Mouse (Mus musculus) CH12.LX (cell line): Measurements from ENCODE around the gene Cela3a. TPM values are rescaled to one million over a fixed set of nuclear protein-coding genes. Genes with fewer than 3 reads are reported as not detected.

ENCODE experiments used
- DNase-seq: peaks from one replicate; pipeline ENCODE4 v3.0.0-alpha.2; 2013; ENCODE audit errors: extremely low read depth
- H3K27ac ChIP-seq: 2 replicates; pipeline ENCODE4 v1.5.1; 2012; ENCODE audit warnings: low read depth, mild to moderate bottlenecking, control low read depth, moderate library complexity; ENCODE audit not compliant: insufficient read depth
- H3K27me3 ChIP-seq: replicated peaks from 2 replicates; pipeline ENCODE3; 2012; ENCODE audit warnings: inconsistent platforms
- H3K36me3 ChIP-seq, 2 experiments: replicated peaks in 1 of 2; 2 replicates each; pipeline versions ENCODE3 to v1.6.1; 2012; ENCODE audit warnings: inconsistent platforms in 1 of 2, low read length in 1 of 2, mild to moderate bottlenecking in 1 of 2, mixed read lengths in 1 of 2, moderate library complexity in 1 of 2; ENCODE audit not compliant: control insufficient read depth in 1 of 2, insufficient read depth in 1 of 2
- H3K4me1 ChIP-seq, 2 experiments: 2 replicates each; pipeline ENCODE4 v1.6.1; 2012; ENCODE audit warnings: inconsistent platforms in 1 of 2, moderate library complexity in 1 of 2; ENCODE audit not compliant: insufficient read depth in 2 of 2, control insufficient read depth in 1 of 2
- H3K4me2 ChIP-seq: 2 replicates; pipeline ENCODE4 v1.6.1; 2012; ENCODE audit warnings: low read depth, mild to moderate bottlenecking, control low read depth; ENCODE audit not compliant: poor library complexity, insufficient read depth, severe bottlenecking
- H3K4me3 ChIP-seq, 3 experiments: fragments of 150-350 bp in 1 of 3; sonication (generic) in 1 of 3; replicated peaks in 1 of 3; 2 replicates each; pipeline versions ENCODE3 to v1.5.1; 2011 to 2012; ENCODE audit warnings: low read depth in 2 of 3, low read length in 2 of 3, mild to moderate bottlenecking in 2 of 3, moderate library complexity in 2 of 3, control low read depth in 1 of 3, improper control_type of control experiment in 1 of 3, inconsistent platforms in 1 of 3, mixed read lengths in 1 of 3; ENCODE audit not compliant: poor library complexity in 1 of 3
- H3K79me2 ChIP-seq: replicated peaks from 2 replicates; pipeline ENCODE4 v1.6.1; 2012; ENCODE audit warnings: mild to moderate bottlenecking, moderate library complexity; ENCODE audit not compliant: control insufficient read depth, poor library complexity, insufficient read depth, severe bottlenecking; ENCODE audit errors: extremely low read depth
- H3K9ac ChIP-seq: 2 replicates; pipeline ENCODE4 v1.6.1; 2012; ENCODE audit warnings: low read depth, mild to moderate bottlenecking, control low read depth, moderate library complexity; ENCODE audit not compliant: insufficient read depth
- H3K9me3 ChIP-seq: replicated peaks from 2 replicates; pipeline ENCODE3; 2012; ENCODE audit warnings: low read length, inconsistent platforms, mixed read lengths
- CTCF ChIP-seq, 2 experiments: IDR thresholded peaks in 1 of 2; conservative IDR thresholded peaks in 1 of 2; 2 replicates each; pipeline ENCODE4 v1.5.1; 2011 to 2012; ENCODE audit warnings: low read depth in 2 of 2, low read length in 2 of 2, improper control_type of control experiment in 1 of 2, inconsistent platforms in 1 of 2, mild to moderate bottlenecking in 1 of 2, moderate library complexity in 1 of 2
- E2F4 ChIP-seq: IDR thresholded peaks from 2 replicates; pipeline ENCODE4 v1.6.1; 2011; ENCODE audit warnings: low read depth, low read length, improper control_type of control experiment; ENCODE audit not compliant: insufficient replicate concordance
- EP300 ChIP-seq: IDR thresholded peaks from 2 replicates; pipeline ENCODE4 v1.6.1; 2011; ENCODE audit warnings: low read length, improper control_type of control experiment
- ETS1 ChIP-seq: conservative IDR thresholded peaks from 2 replicates; pipeline ENCODE4 v1.6.1; 2012; ENCODE audit warnings: low read depth, mild to moderate bottlenecking, inconsistent platforms, low read length, improper control_type of control experiment, moderate library complexity
- GABPA ChIP-seq: IDR thresholded peaks from 2 replicates; pipeline ENCODE4 v1.6.1; 2012; ENCODE audit warnings: low read depth, low read length, improper control_type of control experiment, inconsistent platforms; ENCODE audit not compliant: insufficient replicate concordance
- HCFC1 ChIP-seq: IDR thresholded peaks from 2 replicates; pipeline ENCODE4 v1.6.1; 2012; ENCODE audit warnings: low read depth, mild to moderate bottlenecking, inconsistent platforms, low read length, improper control_type of control experiment
- IRF4 ChIP-seq: IDR thresholded peaks from 2 replicates; pipeline ENCODE4 v1.6.1; 2014; ENCODE audit warnings: low read depth, mild to moderate bottlenecking, inconsistent platforms, low read length, improper control_type of control experiment
- MAZ ChIP-seq: IDR thresholded peaks from 2 replicates; pipeline ENCODE4 v1.6.1; 2012; ENCODE audit warnings: low read depth, mild to moderate bottlenecking, inconsistent platforms, low read length, improper control_type of control experiment, moderate library complexity
- NELFE ChIP-seq: IDR thresholded peaks from 2 replicates; pipeline ENCODE4 v1.6.1; 2011; ENCODE audit warnings: low read depth, low read length, improper control_type of control experiment
- SIN3A ChIP-seq: IDR thresholded peaks from 2 replicates; pipeline ENCODE4 v1.6.1; 2012; ENCODE audit warnings: low read length, improper control_type of control experiment, inconsistent platforms
- SMC3 ChIP-seq: IDR thresholded peaks from 2 replicates; pipeline ENCODE4 v1.6.1; 2011; ENCODE audit warnings: low read depth, low read length, improper control_type of control experiment
- TBP ChIP-seq: conservative IDR thresholded peaks from 2 replicates; pipeline ENCODE4 v1.6.1; 2011; ENCODE audit warnings: low read depth, low read length, improper control_type of control experiment
- TCF12 ChIP-seq: IDR thresholded peaks from 2 replicates; pipeline ENCODE4 v1.6.1; 2014; ENCODE audit warnings: low read depth, mild to moderate bottlenecking, inconsistent platforms, low read length, improper control_type of control experiment
- UBTF ChIP-seq: IDR thresholded peaks from 2 replicates; pipeline ENCODE4 v1.6.1; 2012; ENCODE audit warnings: low read depth, mild to moderate bottlenecking, inconsistent platforms, low read length, improper control_type of control experiment, moderate library complexity
- ZKSCAN1 ChIP-seq: IDR thresholded peaks from 2 replicates; pipeline ENCODE4 v1.6.1; 2012; ENCODE audit warnings: low read depth, inconsistent platforms, low read length, improper control_type of control experiment, borderline replicate concordance
- ZNF384 ChIP-seq: IDR thresholded peaks from 2 replicates; pipeline ENCODE4 v1.6.1; 2012; ENCODE audit warnings: low read depth, low read length, improper control_type of control experiment, inconsistent platforms
- dilution Hi-C: fragments of 300-500 bp; cut with MboI; formaldehyde crosslinking; loops from 2 replicates; pipeline ENCODE4 v1.14.3; 2020; ENCODE audit warnings: low sequenced_read_pairs; ENCODE audit not compliant: extremely low pct_unique_long_range_greater_than_20kb, extremely low pct_ligation_motif_present
- in situ Hi-C: fragments of 300-500 bp; cut with MboI; formaldehyde crosslinking; loops from 3 replicates; pipeline ENCODE4 v1.14.3; 2019; ENCODE audit warnings: low sequenced_read_pairs, low pct_ligation_motif_present, low pct_unique_long_range_greater_than_20kb, mixed read lengths
- polyA plus RNA-seq: library from polyadenylated mRNA; unstranded; fragments of >175 nt; gene quantifications from 2 replicates; pipeline ENCODE4 v1.2.1, GENCODE M21; 2012; ENCODE audit warnings: low read depth; ENCODE audit not compliant: insufficient read length
- total RNA-seq, 2 experiments: library from RNA; depleted of rRNA; stranded (reverse); fragments of 300-350 nt in 1 of 2; fragments of >200 nt in 1 of 2; gene quantifications; 2 replicates each; pipeline ENCODE4 v1.2.3; 2012 to 2014

Gene Cela3a
- total and polyA plus RNA-seq, 3 experiments = not detected

GRCm38 (mm10) chr4:137379085-137379484 lies 30.5 kb downstream of the Cela3a start:
- Histone ChIP-seq H3K9me3 (no peaks in the 10 kb centered on the region), H3K79me2 (peaks cover 6% of the 10 kb centered on the region; the same call in 1 of the 2 replicates), H3K36me3 (peaks cover 0 to 13% of the 10 kb centered on the region in 2 experiments), H3K4me3 (no peak overlapping the region), H3K4me1 (peaks cover 7% of the 10 kb centered on the region in 2 experiments; a peak in 3 of 4 replicates), H3K27ac (no peak overlapping the region), H3K4me2 (no peak overlapping the region), H3K9ac (no peak overlapping the region), H3K27me3 (no peaks in the 10 kb centered on the region)
- DNase-seq = no peak
- dilution Hi-C loops (no loop called here), in situ Hi-C loops (no loop called here)
- no peak for TF ChIP-seq SMC3
- TF ChIP-seq SIN3A = no peak
- TF ChIP-seq CTCF (conservative IDR thresholded peaks at IDR 0.05 in 1 of 2, IDR thresholded peaks at IDR 0.05 in 1 of 2; ENCODE audit: low read depth in 2 of 2, low read length in 2 of 2) = no peak
- no peak for TF ChIP-seq TBP
- TF ChIP-seq EP300 = no peak
- TF ChIP-seq ETS1 = no peak
- TF ChIP-seq UBTF = no peak
- TF ChIP-seq ZKSCAN1 = no peak
- TF ChIP-seq E2F4 = no peak
- no peak for TF ChIP-seq IRF4
- no peak for TF ChIP-seq GABPA
- no peak for TF ChIP-seq NELFE
- TF ChIP-seq TCF12 = no peak
- no peak for TF ChIP-seq HCFC1

- H3K79me2 ChIP-seq = peaks cover 6% of the 10 kb centered on the region; the same call in 1 of the 2 replicates
- no peak for TF ChIP-seq NELFE
- TF ChIP-seq MAZ = no peak
- TF ChIP-seq ZNF384 = no peak
- in situ Hi-C loops (no loop called here), dilution Hi-C loops (no loop called here)
- H3K9me3 ChIP-seq = no peaks in the 10 kb centered on the region
- peaks cover 0 to 13% of the 10 kb centered on the region in 2 experiments for H3K36me3 ChIP-seq
- DNase-seq = no peak
- no peak overlapping the region for H3K27ac ChIP-seq
- H3K9ac ChIP-seq = no peak overlapping the region
- peaks cover 11% of the 10 kb centered on the region in 2 experiments for H3K4me1 ChIP-seq
- H3K4me3 ChIP-seq = no peak overlapping the region
- H3K27me3 ChIP-seq = no peaks in the 10 kb centered on the region
- H3K4me2 ChIP-seq = no peak overlapping the region
These were observed 31.9 kb downstream of the Cela3a start for GRCm38 (mm10) chr4:137377526-137378304.
